Mouse (Mus musculus) midbrain, embryonic 14.5 days (tissue): Measurements from ENCODE around the gene Morn1. TPM values are rescaled to one million over a fixed set of nuclear protein-coding genes. Genes with fewer than 3 reads are reported as not detected.

Source experiments
- ATAC-seq: fragments of 200-750 bp; cut with Nextera tagmentation; 2 replicates; pipeline ENCODE4 v1.8.0; 2017; ENCODE audit warnings: moderate number of reproducible peaks, moderate library complexity; ENCODE audit not compliant: low FRiP score, low TSS enrichment
- DNase-seq: peaks from one replicate; pipeline ENCODE4 v3.0.0-alpha.2; 2015
- H3K27ac ChIP-seq: fragments of 300-500 bp; sonication (generic); replicated peaks from 2 replicates; pipeline ENCODE4 v1.5.1; 2014; ENCODE audit warnings: mild to moderate bottlenecking, low read depth, low read length, moderate library complexity
- H3K27me3 ChIP-seq: fragments of 300-500 bp; sonication (generic); 2 replicates; pipeline ENCODE4 v1.6.1; 2014; ENCODE audit warnings: low read length, control low read depth, mixed read lengths; ENCODE audit not compliant: control insufficient read depth, insufficient read depth
- H3K36me3 ChIP-seq: fragments of 300-500 bp; sonication (generic); 2 replicates; pipeline ENCODE4 v1.6.1; 2014; ENCODE audit warnings: low read length, control low read depth; ENCODE audit not compliant: control insufficient read depth, insufficient read depth
- H3K4me1 ChIP-seq: fragments of 300-500 bp; sonication (generic); 2 replicates; pipeline ENCODE4 v1.6.1; 2014; ENCODE audit warnings: mild to moderate bottlenecking, antibody characterized with exemption, low read length, control low read depth; ENCODE audit not compliant: control insufficient read depth, insufficient read depth
- H3K4me2 ChIP-seq: fragments of 300-500 bp; sonication (generic); 2 replicates; pipeline ENCODE4 v1.6.1; 2014; ENCODE audit warnings: mild to moderate bottlenecking, low read length, moderate library complexity
- H3K4me3 ChIP-seq: fragments of 300-500 bp; sonication (generic); replicated peaks from 2 replicates; pipeline ENCODE4 v1.5.1; 2014; ENCODE audit warnings: low read depth, low read length
- H3K9ac ChIP-seq: fragments of 300-500 bp; sonication (generic); replicated peaks from 2 replicates; pipeline ENCODE4 v1.6.1; 2014; ENCODE audit warnings: mild to moderate bottlenecking, low read length, moderate library complexity
- H3K9me3 ChIP-seq: fragments of 300-500 bp; sonication (generic); 2 replicates; pipeline ENCODE4 v1.6.1; 2016; ENCODE audit warnings: low read length, control low read depth, mixed read lengths; ENCODE audit not compliant: control insufficient read depth
- WGBS: fragments of 180-500 bp; shearing (Covaris S2); extraction: QIAGEN DNeasy Blood & Tissue Kit; methylation state at CpG from one replicate; pipeline ENCODE4 v1.1.7; 2014; 5-methylcytosine and 5-hydroxymethylcytosine counted together
- polyA plus RNA-seq: library from polyadenylated mRNA; unstranded; fragments of >200 nt; fragmentation: Nextera tagmentation; extraction: Ambion mirVana; gene quantifications from 2 replicates; pipeline ENCODE4 v1.2.1, GENCODE M21; 2014

Gene Morn1
- polyA plus RNA-seq, 1 experiment from 2014 or later: 6.0 TPM

DNA sequence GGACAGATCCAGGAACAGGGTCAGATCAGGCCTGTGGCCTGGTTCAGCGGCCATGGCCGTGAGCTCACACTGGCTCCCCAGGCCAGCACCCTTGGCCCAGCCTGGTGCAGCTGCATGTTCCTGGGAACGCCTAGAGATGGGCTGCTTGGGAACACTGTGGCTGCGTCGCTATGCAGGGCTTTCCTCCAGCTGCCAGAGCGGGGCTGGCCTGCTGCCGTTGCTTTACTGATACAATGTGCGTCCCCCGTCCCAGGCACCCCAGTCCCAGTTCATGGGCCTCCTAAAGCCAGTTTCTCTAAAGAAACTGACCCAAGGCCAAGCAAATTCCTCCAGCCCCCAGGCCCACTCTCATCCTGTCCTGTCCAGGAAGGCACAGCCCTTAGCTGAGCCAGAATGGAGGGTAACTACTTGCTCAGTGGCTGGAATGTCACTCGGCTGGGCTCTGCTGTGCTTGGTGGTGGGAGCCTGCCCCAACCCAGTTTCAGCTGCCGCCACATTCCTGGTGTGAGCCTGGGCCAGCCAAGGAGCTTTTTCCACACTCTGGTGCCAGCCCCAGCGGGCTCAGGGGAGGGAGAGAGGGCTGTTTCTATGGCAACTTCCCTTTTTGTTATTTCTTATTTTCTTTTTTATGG lies 57.6 kb downstream of the Morn1 start:
- DNase-seq (peak; percentile 78), ATAC-seq (peak; percentile 53)
- Histone ChIP-seq H3K4me2 (peak overlapping the region; percentile 10; the same call in 1 of the 2 replicates), H3K27ac (peak overlapping the region; percentile 73), H3K36me3 (no peaks in the 10 kb centered on the region), H3K9me3 (no peaks in the 10 kb centered on the region), H3K4me1 (peaks cover 16% of the 10 kb centered on the region), H3K27me3 (no peaks in the 10 kb centered on the region), H3K4me3 (no peak overlapping the region), H3K9ac (peak overlapping the region; percentile 40; the same call in 1 of the 2 replicates)
- WGBS: 25% methylated on average over 12 of the region's 12 CpGs

GRCm38 (mm10) chr4:155144548-155145180 lies 58.3 kb downstream of the Morn1 start:
- Histone ChIP-seq H3K9me3 (no peaks in the 10 kb centered on the region), H3K36me3 (no peaks in the 10 kb centered on the region), H3K27ac (peak overlapping the region; percentile 73; the same call in 1 of the 2 replicates), H3K27me3 (no peaks in the 10 kb centered on the region), H3K4me1 (peaks cover 16% of the 10 kb centered on the region), H3K4me2 (no peak overlapping the region), H3K9ac (peak overlapping the region; percentile 40; the same call in 1 of the 2 replicates), H3K4me3 (no peak overlapping the region)
- WGBS: 52% methylated on average over 3 of the region's 4 CpGs
- DNase-seq: no peak
- ATAC-seq: no peak

GRCm38 (mm10) chr4:155146107-155146823 lies 59.9 kb downstream of the Morn1 start:
- Histone ChIP-seq H3K4me1 (peaks cover 25% of the 10 kb centered on the region), H3K27ac (no peak overlapping the region), H3K9me3 (no peaks in the 10 kb centered on the region), H3K36me3 (no peaks in the 10 kb centered on the region), H3K9ac (no peak overlapping the region), H3K4me2 (no peak overlapping the region), H3K4me3 (no peak overlapping the region), H3K27me3 (no peaks in the 10 kb centered on the region)
- no peak for ATAC-seq
- 71% methylated on average over 14 of the region's 14 CpGs for WGBS
- DNase-seq: no peak

DNA sequence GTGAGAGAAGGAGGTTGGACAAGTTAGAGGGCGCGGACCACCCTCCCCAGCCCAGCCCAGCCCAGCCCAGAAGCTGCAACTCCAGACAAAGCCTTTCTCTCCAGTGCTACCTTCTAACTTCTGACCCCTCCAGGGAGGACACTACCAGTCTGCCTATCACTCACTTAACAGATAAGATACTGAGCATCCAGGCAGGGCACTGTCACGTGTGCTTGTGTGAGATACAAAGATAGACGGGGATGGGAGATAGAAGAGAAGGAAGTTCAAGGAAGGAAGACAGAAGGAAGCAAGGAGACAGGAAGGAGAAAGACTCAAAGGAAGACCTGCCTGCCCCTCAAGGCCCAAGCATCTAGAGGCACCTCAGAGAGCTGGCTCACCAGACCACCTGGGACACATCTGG lies 62.1 kb downstream of the Morn1 start:
- Histone ChIP-seq H3K4me1 (peaks cover 24% of the 10 kb centered on the region), H3K27me3 (no peaks in the 10 kb centered on the region), H3K36me3 (peaks cover 2% of the 10 kb centered on the region; the same call in 1 of the 2 replicates), H3K27ac (no peak overlapping the region), H3K4me3 (no peak overlapping the region), H3K9me3 (no peaks in the 10 kb centered on the region), H3K4me2 (no peak overlapping the region), H3K9ac (no peak overlapping the region)
- DNase-seq (no peak), ATAC-seq (no peak)
- WGBS: 90% methylated on average over 4 of the region's 4 CpGs

GRCm38 (mm10) chr4:155148910-155149698 lies 62.7 kb downstream of the Morn1 start:
- Histone ChIP-seq H3K4me1 (peaks cover 17% of the 10 kb centered on the region), H3K9me3 (no peaks in the 10 kb centered on the region), H3K27me3 (no peaks in the 10 kb centered on the region), H3K9ac (no peak overlapping the region), H3K4me3 (no peak overlapping the region), H3K36me3 (peaks cover 4% of the 10 kb centered on the region; the same call in 1 of the 2 replicates), H3K27ac (no peak overlapping the region), H3K4me2 (no peak overlapping the region)
- DNase-seq: no peak
- WGBS: 78% methylated on average over 8 of the region's 8 CpGs
- ATAC-seq: no peak

GRCm38 (mm10) chr4:155149941-155150275 lies 63.5 kb downstream of the Morn1 start:
- Histone ChIP-seq H3K4me3 (no peak overlapping the region), H3K9ac (no peak overlapping the region), H3K4me1 (peaks cover 11% of the 10 kb centered on the region; the same call in 1 of the 2 replicates), H3K4me2 (peak overlapping the region; percentile 80), H3K27ac (no peak overlapping the region), H3K36me3 (peaks cover 10% of the 10 kb centered on the region; the same call in 1 of the 2 replicates), H3K9me3 (no peaks in the 10 kb centered on the region), H3K27me3 (no peaks in the 10 kb centered on the region)
- no peak for ATAC-seq
- no peak for DNase-seq
- 84% methylated on average over 6 of the region's 6 CpGs for WGBS

- Histone ChIP-seq H3K36me3 (peaks cover 14% of the 10 kb centered on the region; the same call in 1 of the 2 replicates), H3K4me3 (peak overlapping the region; percentile 41), H3K9me3 (no peaks in the 10 kb centered on the region), H3K9ac (peak overlapping the region; percentile 56), H3K27ac (0 out of 2 replicates have a peak overlapping the region, but pooled peaks have one; percentile 13), H3K4me1 (peaks cover 9% of the 10 kb centered on the region; the same call in 1 of the 2 replicates), H3K4me2 (peak overlapping the region; percentile 80), H3K27me3 (no peaks in the 10 kb centered on the region)
- ATAC-seq (peak; percentile 80), DNase-seq (peak; percentile 84)
- WGBS: 5% methylated on average over 73 of the region's 73 CpGs
These were observed 64.1 kb downstream of the Morn1 start for GRCm38 (mm10) chr4:155150276-155151113.
